Mouse (Mus musculus) frontal cortex, postnatal 10 days (tissue): ENCODE measurements at regions not wholly inside any gene's neighbourhood (a gene's known extent, or its start where the extent isn't known, plus 50 kb on each side); places are given as distances from the start of the nearest gene placed in this dataset.

ENCODE experiments used
- DNase-seq, 2 experiments: peaks; one replicate each; pipeline ENCODE4 v3.0.0; 2022; ENCODE audit warnings: low spot score in 2 of 2, mixed read lengths in 1 of 2

DNA sequence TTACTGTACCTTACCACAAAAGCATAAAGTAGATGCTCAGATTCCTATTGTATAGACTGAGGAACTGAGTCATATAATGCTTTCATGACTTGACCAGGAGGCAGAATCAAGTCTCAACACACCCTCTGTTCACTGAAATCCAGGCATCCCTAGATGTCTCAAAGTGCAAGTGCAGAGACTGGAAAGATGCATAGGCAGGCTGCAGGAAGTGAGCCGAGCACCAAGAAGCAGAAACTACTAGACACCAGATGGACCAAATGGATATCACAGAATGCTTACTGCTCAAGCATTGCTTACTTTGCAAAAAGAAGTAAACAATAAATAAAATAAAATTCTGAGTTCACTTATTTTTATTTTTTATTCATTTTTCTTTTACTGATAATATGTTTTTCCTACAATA is 143.0 kb upstream of the Cpeb2 start:
- no peak for DNase-seq

DNA sequence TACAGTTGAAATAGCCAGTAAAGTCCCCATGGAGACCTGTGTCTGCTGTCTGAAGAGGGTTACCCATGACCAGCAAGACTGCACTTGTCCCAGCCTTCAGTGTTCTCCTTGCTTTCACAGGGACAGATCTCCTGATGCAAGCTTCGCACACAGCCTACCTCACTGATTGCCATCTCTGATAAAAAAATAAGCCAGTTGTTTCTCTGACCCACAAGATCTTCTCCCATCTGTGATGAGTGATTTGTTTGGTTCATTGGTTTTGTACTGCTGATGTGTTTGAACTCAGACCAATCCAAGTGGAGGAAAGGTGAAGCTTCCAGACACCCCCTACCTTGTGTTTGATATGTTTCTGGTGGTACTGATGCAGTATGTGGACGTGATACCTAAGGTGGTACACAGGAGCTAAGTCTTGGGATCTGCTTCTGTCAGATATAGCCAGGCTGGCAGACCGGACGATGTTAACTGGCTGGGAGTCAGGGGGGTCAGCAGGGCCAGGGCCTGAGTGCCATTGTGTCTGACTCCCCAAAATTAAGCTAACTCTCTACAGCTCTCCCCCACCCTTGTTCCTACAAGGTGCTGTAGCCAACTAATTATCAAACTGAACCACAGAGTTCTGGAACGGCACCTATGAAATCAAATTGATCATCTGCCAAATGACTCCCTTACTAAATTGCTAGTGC is 139.2 kb upstream of the Cpeb2 start:
- no peak for DNase-seq

DNA sequence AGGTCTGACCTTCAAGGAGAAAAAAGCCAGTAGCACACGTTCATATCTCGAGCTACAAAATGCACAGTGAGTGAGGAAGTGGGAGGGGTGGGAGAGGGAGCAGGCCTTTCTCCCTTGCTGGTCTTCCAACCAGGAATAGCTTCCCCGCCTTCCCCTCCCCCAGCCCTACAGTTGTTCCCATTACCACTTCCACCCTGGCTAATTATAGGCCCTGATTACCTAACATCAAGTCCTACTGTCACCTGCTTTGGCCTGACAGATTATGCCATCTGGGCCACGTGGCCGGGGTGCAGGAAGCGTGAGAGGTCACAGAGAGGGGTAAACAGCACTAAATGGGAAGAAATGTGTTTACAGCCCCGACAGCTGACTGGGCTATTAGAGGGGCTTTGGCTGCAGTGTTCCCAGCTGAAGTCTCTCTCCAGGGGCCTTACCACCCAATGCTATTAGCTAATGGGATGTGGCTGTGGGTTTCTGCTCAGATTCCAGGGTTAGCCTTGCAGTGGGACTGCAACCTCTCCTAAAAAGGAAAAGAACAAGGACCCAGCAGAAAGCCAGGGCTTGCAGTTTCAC is 138.6 kb upstream of the Cpeb2 start:
- no peak for DNase-seq

DNA sequence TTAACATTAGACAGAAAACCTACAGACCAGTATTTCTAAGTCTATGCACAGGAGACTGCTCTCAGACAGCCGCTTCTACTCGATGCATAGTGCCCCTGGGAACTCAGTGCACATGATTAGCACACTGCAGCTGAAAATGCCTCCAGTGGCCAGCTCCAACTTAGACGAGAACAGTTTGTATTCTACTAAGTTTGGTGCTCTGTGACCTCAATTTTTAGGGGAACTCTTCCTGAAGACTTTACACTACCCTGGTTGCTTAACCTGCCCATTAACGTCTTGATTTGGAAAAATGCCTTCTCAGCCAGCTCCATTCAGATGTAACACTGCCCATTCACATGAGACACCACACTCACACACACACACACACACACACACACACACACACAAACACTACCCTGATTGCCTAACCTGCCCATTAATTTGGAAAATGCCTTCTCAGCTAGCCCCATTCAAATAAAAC is 130.9 kb upstream of the Cpeb2 start:
- no peak for DNase-seq

DNA sequence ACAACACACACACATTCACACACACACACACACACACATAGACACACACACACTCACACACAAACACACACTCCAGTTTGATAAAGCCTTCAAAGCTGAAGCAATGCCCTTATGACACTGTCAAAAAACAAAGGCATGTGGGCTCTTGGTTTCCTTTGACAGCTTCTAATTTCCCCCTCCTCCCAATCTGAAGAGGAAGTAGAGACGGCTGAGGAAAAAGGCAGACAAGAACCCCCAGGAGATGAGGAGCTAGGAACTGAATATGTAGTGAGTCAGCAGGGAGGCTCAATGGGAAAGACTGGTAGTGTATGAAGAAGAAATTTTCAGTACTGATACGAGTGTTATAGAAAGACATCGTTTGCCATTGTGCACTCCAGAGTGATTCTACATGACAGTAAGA is 130.4 kb upstream of the Cpeb2 start:
- no peak for DNase-seq

DNA sequence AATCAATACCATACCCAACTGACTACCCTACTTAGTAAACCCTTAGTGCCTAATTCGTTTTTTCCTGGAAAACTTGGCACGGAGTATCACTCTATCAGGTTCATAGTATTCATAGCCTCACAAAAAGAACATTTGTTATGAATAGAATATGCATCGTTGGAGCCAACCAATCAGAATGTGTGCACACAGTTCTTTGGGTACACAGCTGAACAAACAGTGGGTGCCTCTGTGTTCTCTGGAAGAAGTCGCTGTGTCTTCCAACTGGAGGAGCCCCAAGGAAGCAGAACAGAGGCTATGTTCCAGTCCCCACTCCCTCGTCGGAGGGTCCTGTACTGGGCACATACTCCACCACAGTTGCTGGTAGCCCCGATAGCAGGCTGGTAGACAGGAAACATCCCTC is 129.2 kb upstream of the Cpeb2 start:
- peak in 1 of 2 experiments; percentile 18 for DNase-seq

DNA sequence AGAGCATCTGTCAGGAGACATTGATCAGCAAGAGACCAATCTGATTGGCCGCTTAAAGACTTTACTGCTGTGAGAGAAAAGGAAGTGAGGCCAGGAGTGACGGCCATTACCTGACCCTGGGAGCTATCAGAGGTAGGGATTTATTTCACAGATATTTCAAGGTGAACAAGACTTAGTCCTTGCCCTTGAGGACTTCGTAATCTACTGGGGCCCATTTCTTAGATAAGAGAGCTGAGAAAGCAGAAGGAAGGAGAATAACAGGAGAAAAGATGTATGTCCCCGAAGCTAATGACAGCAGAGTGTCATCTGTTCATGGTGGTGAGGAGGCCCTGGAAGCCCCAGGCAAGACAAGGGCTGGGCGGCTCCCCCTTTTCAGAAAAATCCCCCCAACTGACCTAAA is 127.4 kb upstream of the Cpeb2 start:
- DNase-seq: no peak

DNA sequence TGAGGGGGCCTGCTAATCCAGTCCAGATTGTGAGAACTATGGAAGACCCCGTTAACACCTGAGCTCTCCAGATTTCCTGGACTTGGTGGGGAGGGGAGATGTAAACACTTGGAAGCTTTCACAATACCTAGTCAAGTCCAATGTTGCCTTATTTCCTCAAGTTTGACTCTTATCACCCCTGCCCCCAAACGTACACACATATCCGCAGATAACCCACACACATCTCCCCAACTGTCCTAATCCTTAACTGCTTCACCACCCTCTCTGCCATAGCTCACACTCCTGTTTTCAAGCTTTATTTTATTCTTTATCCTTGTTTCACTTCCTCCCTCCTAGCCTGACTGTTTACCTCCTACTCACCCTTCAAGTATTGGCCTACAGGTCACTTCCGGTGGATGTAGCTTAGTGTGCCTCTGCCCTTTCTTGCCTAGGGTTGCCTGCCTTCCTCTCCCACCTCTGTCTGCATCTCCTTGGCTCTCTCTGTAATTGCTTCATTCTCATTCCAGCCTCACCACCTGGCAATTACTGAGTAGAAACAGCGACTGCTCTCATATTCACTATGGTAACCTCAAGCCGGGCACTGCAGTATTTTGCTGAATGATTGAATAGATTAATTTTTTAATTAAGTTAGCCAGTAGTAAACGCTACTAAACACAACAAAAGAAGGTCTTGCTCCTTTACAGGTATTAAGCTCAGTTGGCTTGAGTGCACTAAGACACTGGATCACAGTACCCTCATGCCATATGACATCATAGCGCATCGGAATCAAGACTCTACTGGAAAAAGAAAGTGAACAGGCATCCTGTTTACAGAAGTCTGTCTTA is 125.3 kb upstream of the Cpeb2 start:
- DNase-seq: no peak

DNA sequence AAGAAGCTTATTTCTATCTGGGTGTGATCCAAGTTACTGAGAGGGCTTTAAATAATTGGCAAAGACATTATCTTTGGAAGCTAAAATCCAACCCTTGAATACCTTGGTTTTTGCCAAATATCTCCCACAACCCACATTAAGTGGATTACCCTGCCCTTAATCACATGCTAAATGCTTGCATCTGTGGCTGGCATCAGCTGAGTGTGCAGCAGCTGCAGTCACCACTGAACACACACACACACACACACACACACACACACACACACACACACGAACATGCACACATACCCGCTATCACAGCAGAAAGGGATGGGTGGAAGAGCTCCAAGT is 124.7 kb upstream of the Cpeb2 start:
- no peak for DNase-seq

DNA sequence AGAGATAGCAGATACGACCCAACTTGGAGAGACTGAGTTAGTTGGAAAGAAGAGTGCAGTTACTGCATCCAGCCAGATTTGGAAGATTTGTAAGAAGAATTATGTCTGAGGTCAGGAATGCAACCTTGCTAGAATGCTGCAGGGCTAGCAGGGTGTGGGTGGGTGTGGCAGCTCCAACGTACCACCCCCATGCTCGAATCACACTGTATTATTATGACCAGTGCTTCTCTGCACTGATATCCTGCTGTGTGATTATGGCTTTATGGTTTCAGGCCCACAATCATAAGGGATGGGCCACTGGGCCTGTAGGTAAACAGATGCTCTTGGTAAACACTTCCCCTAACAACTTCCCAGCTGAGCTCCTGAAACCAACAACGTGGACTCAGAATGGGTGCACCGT is 122.8 kb upstream of the Cpeb2 start:
- DNase-seq: no peak

DNA sequence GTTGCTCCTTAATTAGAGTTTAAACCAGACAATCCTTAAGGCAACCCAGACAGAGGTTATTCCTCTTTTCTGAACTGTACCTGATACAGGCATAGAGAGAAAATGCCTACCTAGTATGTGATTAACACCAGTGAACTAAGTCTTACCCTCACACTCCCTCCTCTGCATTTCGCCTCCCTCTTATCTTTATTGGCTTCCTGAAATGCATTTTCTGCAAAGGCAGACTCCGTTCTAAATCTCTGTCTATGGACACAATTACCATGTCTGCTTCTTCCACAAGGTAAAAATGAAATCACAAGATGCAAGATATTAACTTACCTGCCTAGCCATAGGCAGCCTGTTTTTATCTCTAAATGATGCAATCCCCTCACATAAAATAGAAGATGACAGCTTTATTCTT is 121.2 kb upstream of the Cpeb2 start:
- DNase-seq: no peak

DNA sequence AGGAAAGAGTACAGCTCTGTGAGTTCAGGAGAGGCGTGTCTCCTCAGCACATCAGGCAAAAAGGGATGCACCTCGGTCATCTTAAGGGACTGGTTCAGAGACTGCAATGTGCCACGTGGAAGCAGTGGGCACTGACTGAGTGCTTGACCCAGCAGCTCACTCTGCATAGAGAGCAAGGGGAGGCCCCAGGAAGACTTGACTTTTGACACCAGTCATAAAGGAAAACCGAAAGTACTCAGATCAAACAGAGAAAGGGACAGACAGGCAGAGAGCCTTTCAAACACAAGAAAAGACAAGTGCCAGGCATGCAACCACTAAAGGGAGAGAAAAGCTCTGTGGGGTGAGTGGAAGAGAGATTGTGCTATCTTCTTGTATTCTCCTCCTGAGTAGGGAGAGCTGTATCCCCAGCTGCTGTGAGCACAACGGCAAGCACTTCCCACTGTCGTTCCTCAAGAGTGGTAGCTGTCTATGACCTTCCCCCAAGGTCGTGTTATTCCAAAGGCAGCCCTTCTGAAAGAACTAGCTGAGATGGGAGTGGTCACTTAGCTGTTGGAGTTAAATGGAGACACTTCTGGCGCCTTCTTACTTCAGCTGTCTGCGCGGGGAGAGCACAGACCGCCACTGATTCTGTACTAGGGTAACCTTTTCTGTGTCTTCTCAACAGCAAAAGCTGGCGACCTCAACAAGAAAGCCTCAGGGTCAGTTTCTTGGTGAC is 119.4 kb upstream of the Cpeb2 start:
- DNase-seq: no peak

DNA sequence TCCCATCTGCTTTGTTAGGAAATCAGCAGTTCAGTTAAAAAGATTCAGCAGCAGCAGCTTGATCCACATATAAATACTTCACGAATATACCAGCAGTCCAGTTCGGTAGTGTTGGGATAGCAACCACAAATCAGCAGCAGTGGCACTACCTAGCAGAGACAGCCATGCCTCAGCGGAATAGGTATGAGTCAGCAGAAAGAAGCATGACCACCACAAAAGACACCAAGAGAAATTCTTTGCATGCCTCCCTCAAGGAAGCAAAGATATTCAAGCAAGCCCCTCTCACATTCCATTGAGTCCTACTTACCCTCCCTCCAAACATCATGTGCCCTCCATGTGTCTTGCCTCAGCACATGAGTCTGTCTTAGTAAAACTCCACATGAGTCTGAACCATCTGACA is 117.5 kb upstream of the Cpeb2 start:
- no peak for DNase-seq

DNA sequence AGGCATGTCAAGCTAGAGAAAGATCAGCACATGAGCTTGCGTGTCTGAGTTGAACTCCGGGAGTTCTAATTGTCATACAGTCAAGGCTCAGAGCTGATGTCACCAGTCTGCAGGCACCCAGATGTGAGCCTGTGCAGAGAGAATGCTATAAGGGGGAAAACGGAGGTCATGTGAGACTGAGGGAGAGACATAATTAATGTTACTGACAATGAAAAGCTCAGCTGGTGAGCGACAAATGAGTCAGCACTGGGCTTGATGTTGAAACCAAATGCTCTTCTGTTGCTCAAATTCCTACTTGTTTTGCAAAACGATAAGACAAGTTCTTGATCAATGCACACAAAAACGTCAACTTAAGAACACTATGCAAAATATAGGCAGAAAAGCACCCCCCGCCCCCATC is 116.1 kb upstream of the Cpeb2 start:
- DNase-seq: no peak

DNA sequence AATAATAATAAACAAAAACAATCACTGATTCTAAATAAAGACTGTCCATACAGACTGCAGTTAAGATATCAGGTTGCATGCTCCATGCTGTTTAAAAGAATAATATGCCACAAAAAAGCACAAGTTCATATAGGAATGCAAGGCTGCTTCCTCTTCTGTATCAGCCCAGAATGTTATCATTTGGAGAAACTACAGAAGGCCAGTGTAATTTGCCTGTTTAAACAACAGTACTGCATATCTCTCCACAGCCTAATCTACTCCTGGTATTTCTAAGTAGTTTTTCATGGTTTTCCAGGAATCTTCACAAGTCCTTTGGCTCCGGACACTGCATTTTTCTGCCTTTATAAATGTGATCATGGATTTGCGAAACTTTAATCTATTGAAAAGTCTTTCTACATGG is 111.9 kb upstream of the Cpeb2 start:
- no peak for DNase-seq

DNA sequence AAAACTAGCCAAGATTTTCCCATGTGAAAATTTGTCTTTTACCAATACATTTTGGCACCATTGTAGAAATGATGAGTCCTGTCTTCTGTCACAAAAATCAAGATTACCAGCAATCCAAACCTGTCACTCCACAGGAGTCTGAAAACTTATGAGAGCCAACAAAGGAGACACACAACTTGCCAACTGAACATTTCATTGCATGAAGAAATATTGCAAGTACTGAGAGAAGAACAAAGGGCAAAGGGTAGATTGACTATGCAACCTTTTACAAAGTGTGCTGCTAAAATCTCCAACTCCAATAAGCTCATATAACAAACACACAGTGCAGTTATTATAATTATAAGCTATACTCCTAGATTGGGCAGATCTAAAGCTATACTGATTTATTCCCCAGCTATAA is 108.7 kb upstream of the Cpeb2 start:
- DNase-seq: no peak

DNA sequence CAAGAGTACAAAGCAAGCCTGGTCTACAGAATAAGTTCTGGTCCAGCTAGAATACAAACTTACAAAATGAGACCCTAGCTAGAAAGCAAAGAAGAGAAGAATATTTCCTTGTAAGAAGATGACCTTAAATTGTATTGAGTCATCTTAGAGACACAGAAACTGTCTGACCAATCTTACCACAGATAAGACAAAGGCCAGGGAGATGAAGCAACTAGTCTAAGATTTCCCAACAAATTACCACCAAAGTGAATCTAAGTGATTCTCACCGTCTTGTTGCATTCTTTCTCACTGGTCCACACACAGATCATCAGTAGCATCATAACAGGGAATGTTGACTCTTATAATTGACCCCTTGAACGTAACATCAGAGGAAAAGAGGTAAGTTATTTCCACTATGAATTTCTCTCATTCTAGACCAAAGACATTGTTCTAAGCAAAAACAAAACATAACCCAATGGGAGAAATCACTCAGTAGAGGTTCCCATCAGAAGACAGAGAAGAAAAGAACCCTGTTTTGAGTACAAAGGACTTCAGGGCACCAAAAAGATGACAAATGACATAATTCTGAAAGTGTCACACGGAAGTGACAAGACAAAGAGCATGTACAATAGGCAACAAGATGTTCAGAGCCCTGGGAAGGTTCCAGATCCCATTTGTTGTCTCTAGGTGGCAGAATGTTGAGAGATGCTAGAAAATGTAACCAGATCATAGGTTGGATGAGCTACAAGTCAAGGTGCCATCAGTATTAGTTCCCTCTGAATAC is 107.0 kb upstream of the Cpeb2 start:
- DNase-seq: no peak

DNA sequence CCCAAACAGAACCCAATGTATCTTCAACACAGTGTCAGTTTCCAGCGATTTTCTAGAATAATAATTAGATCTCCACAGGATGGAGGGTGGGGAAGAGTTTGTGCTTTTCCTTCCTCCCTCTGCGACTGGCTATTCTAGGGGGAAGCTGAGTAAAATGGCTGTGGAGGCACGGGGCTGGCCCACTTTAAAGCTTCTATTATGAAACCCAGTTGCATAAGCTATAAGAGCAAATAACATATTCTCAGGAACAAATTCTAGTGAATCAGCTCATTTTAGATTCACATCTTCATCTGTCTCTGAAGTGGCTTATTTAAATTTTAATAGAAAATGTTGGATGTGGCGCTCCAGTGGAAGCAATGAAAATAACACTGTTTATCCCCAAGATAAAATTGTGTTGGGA is 102.6 kb upstream of the Cpeb2 start:
- DNase-seq: no peak

DNA sequence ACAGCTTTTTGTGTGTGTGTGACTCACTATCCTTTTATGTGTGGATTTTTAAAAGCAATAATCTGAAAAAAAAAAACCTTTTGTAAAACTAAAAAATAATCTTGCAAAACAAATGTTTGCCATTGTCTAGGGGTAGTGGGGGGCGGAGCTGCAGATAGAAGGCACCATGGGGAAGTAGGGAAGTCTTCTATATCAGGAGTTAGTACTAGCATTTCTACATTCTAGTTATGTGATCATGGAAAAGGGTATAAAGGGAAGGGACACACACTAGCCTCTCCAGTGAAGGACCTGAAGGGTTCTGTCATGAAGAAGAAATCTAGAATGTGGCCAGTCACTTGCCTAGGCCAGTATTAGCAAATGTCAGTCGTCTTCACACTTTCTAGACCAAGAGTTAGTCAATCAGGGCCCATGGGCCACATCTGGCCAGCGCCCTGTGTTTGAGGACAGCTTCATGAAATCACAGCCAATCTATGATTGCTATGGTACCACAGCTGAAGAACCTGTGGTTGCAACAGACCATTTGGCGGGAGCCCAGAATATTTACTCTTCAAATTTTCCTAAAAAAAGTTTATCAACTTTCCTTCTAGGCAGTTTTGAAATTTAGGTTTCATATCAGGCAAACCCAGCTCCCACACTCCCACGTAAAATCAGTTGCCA is 101.9 kb upstream of the Cpeb2 start:
- DNase-seq: no peak

DNA sequence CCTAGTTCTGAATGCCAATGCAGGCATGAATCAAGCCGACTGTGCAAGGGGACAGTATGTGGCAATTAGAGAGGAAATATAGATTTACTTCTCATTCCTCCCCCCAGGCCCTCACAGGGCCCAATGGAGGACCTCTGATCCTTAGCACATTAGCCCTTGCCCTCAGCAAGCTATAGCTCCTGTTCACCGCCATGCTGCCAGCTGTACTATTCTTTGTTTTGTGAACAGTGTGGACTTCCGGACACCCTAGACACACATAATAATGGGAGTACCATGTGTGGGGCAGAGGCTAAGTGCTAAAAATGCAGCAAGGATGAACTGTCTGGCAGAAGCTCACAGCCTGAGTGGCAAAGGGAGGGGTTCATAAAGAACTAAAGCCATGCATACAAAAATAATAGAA is 99.3 kb upstream of the Cpeb2 start:
- no peak for DNase-seq

DNA sequence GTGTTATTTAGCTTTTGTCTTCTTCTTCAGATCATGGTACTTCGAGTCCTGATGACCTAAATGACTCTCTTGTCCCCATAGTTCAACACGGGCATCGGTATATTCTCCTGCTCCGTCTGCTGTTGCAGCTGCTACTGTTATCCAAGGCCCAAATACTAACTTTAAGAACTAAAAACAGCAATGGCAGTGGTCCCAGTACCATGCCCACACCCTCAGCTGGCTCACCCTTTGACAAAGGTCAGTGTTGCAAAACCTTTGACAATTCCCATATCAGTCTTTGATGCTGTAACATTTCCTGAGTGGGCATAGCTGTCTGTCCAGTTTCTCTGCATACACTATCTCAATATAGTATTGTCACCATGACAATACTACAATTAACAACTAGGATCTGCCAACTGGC is 96.8 kb upstream of the Cpeb2 start:
- DNase-seq: no peak
